Mouse (Mus musculus): ENCODE measurements at regions not wholly inside any gene's neighbourhood (a gene's known extent, or its start where the extent isn't known, plus 50 kb on each side); places are given as distances from the start of the nearest gene placed in this dataset.

DNA sequence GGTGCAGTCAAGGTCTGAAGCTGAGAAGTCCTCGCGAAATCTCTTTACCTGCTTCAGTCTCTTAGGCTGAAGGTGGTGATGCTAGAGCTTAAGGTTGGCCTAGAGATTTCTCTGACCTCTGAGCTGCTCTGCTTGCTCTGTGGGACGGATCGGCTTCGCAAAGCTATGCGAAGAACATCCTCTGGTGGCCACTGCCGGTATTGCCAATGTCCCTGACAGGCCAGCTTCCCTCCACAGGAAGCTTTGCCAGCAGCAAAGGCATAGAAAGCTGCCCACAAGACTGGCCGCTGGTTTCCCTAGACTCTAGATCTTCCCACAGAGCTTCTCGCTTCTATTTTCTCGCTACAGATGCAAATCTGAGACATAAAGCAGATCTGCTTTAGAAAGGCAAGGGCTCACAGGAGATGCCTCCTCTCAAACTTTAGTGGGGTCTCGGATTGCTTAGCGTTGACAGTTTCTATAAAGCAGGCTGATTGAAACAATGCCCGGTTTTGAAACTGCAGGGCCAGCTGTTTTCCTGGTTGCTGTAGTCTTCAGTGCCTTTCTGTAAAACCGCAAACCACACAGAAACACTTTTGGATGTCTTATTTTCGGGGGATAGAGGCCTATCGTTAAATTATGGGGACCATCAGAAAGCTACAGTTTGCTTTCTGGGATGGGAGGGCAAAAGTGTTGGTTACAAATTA, 153.7 kb downstream of the Car8 start:
- TF ChIP-seq CTCF (IDR thresholded peaks at IDR 0.05; ENCODE audit: low read depth) = peak; percentile 90
- TF ChIP-seq EP300 (IDR thresholded peaks at IDR 0.05; ENCODE audit: low read depth) = no peak

Data from heart, postnatal 0 days (tissue).